Mouse (Mus musculus): ENCODE data around the gene Bsph1.
"Not testable (repeated sequence)": the region's sequence is repeated elsewhere in the genome, so short reads cannot be mapped to it uniquely, and the experiment has no call there.

Bsph1 gene

GRCm38 (mm10) chr7:13450541-13450940 is at the start of gene Bsph1:
TSS of gene Bsph1 (plus strand) at chr7:13450841.
- DNase-seq (ENCODE audit: low read depth), result not testable (repeated sequence)

- peak; percentile 11 for DNase-seq (ENCODE audit: low read depth)
Measured at GRCm38 (mm10) chr7:13511539-13511938, 60.9 kb downstream of the Bsph1 start.

Measured in c-Kit-positive CD71-positive TER-119-negative erythroid progenitor cells, embryonic 14.5 days (primary cell).